ENCODE assay signal across 8 mouse cellular contexts in genomic region chr4:141790524-141790990, GRCm38 (mm10). TPM values are rescaled to one million over a fixed set of nuclear protein-coding genes. Genes with fewer than 3 reads are reported as not detected.
A peak's percentile ranks its signal among the peaks of the same experiment; 100 is the strongest.
DNase-seq lines count a peak whose midpoint lies in the region; ATAC-seq lines count a peak whose summit lies in the region.

TSS of gene Dnajc16 (minus strand) at chr4:141790931.

- peak; percentile 99 for DNase-seq in adipocyte (ENCODE audit: low spot score)
- peak; percentile 100 for DNase-seq in embryo, embryonic 10 days (ENCODE audit: low spot score)
- DNase-seq in gastrocnemius, postnatal 10 days = peak; percentile 93
- DNase-seq in induced T-regulatory cell, adult 2 months (ENCODE audit: low read depth) = peak; percentile 98
- DNase-seq in left cerebral cortex, adult 9 months (ENCODE audit: low spot score in 2 of 2) = peak; percentile 97 to 98
- DNase-seq in right cerebral cortex, postnatal 14 days = peak; percentile 96
- DNase-seq in urinary bladder, postnatal 36 days (ENCODE audit: low spot score in 2 of 2) = peak; percentile 94 to 96

- peak; percentile 72 for ATAC-seq in megakaryocyte progenitor cell, adult 5-6 weeks (replicated peaks; ENCODE audit: poor library complexity)

RNA-seq across cellular contexts. Expression of gene Dnajc16, which starts in this region (rescaled TPM):
- 1 to 10 TPM; 8.6 to 9.1 TPM for total RNA-seq in gastrocnemius, postnatal 10 days (2021)
- 4.8 and 6.5 TPM in 2 replicates for total RNA-seq in megakaryocyte progenitor cell, adult 5-6 weeks (2015)
- 5.9 and 6.4 TPM in 2 replicates for total RNA-seq in megakaryocyte progenitor cell, adult 5-6 weeks (2017)

Comparison
In these comparisons a context has a peak if more than half of its experiments do, and no peak if none do; other contexts are left out.
1. Peak in every context shown above with its lines: DNase-seq and ATAC-seq.